Mouse (Mus musculus): Measurements from ENCODE around the gene Npas3.

Gene Npas3

DNA sequence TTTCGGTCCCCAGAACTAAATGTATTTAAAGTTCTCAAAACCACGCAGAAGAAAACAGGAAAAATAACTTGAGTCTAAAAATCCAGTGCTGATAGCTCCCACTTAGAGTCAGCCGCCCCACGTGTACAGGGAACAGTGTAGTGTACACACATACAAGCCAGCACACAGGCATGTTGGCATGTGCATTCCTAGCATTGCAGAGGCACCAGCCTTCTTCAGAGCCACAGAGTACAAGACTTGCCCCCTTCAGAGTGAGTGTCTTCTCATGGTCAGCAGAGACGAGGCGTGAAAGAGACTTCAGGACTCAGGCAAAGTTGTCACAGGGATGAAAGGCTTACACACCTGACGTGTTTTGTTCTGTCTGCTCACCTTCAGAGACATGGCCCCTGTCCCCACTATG is 565.8 kb downstream of the Npas3 start:
- DNase-seq = no peak

- no peak for DNase-seq
Observed at GRCm38 (mm10) chr12:53819982-53820381, 571.5 kb downstream of the Npas3 start.

- no peak for DNase-seq
Observed at GRCm38 (mm10) chr12:53822881-53823280, 574.4 kb downstream of the Npas3 start.

DNA sequence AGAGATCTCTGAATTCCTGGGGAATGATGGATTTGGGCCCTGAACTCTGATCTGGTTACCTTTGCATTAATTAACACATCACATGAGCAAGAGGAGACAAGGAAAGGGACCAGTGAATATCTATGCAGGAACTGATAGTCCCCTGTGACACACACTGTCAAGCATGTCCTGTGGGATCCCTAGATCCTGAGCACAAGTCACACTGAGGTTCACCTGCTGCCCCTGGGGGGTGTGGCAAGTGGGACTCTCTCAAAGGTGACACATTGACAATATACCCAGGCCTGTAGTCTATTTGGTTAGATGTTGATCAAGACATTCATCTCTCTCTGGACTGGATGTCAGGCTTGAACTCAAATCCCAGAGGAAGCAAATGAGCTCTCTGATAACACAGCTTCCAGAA is 576.8 kb downstream of the Npas3 start:
- no peak for DNase-seq

GRCm38 (mm10) chr12:53825898-53826605 is 577.6 kb downstream of the Npas3 start:
- peak in 1 of 2 experiments; percentile 8 for DNase-seq

GRCm38 (mm10) chr12:53826812-53827211 is 578.3 kb downstream of the Npas3 start:
- no peak for DNase-seq

DNA sequence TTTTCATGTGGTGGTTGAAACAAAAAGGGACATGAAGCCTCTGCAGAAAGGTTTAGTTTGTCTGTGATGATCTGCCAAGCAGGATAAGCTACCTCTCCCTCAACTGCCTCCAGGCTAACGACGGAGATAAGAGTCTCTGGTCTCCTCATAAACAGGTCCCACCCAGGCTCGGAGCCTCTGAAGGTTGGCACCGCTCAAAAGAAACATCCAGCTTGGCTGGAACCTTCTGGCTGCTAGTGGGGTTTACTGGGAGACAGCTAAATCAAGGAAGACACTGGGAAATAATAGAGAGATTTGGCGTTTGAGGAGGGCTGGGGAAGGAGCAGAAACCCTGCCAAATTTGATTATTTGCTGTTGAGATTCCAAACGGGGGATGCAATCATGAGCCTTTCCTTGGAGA is 584.1 kb downstream of the Npas3 start:
- DNase-seq = no peak

- DNase-seq = no peak
Observed at GRCm38 (mm10) chr12:53833348-53833747, 584.9 kb downstream of the Npas3 start.

DNA sequence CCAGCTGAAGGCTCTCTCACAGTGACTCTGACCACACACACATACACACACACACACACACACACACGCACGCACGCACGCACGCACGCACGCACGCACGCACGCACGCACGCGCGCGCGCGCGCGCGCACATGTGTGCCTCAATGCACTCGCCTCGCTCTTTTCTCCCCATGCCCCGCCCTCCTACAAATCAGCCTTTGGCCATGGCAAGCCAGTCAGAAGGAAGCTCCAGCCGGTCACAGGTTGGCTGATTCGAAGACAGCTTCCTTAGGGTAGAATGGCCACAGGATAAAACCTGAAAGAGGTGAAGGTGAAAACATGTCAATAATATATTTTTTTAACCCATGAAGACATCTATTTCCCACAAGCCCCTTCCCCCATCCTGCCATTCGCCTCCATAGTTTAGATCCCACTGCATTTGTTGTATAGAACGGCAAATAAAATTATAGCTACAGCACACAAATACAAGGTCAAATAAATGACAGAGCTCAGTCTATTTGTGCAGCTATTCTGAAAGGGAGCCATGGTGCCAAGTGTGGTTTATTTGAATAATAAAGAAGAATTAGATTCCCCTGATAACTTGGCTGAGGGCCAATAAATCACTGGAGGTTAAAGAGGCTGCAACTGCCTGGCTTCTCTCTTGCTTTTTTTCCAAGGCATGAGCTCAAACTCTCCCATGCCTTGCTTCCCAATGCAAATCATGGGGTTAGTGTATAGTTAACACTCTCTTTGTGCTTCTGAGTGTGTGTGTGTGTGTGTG is 587.7 kb downstream of the Npas3 start:
- no peak for DNase-seq

- DNase-seq = no peak
Observed at GRCm38 (mm10) chr12:53837408-53837807, 588.9 kb downstream of the Npas3 start.

DNA sequence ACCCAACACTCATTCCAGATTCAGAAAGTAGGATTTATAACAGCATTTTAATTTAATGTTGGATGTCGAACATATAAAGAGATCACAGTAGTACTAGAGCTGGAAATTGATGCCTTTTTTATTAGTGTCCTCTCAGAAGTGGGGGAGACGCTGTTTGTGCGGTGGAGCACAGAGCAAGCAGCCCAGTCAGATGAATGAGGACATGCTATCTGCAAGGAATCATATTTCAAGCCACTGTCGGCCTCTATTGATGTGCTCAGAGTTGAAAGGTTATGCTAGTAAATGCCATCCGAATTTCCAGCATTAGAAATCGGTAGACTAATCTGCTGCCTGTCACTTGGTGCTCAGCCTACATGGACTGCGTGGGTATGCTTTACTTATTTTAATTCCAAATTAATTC is 590.1 kb downstream of the Npas3 start:
- DNase-seq = no peak

GRCm38 (mm10) chr12:53841928-53842671 is 593.6 kb downstream of the Npas3 start:
- DNase-seq = no peak

DNA sequence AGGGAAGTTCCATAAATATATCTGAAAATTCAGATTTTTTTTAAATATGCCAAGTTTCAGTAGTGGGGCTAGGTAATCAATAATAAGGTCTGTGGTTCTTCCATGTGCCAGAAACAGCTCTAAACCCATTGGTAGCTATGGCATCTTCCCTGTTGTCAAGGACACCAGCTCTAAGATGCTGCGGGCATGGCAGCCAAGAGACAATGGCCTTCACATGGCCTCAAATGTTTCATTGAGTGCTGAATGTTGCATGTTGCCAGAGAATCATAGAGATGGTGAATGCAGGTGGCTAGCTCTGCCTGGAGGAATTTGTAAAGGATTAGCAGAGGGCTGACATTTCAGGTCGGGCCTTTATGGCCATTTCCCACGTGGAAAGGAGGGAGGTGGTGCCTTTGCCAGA is 595.1 kb downstream of the Npas3 start:
- DNase-seq = no peak

GRCm38 (mm10) chr12:53846154-53846665 is 597.7 kb downstream of the Npas3 start:
- no peak for DNase-seq

- DNase-seq = no peak
Observed at GRCm38 (mm10) chr12:53849263-53849662, 600.8 kb downstream of the Npas3 start.

GRCm38 (mm10) chr12:53852432-53852831 is 604.0 kb downstream of the Npas3 start:
- DNase-seq = no peak

GRCm38 (mm10) chr12:53860176-53860575 is 611.7 kb downstream of the Npas3 start:
- DNase-seq = no peak

DNA sequence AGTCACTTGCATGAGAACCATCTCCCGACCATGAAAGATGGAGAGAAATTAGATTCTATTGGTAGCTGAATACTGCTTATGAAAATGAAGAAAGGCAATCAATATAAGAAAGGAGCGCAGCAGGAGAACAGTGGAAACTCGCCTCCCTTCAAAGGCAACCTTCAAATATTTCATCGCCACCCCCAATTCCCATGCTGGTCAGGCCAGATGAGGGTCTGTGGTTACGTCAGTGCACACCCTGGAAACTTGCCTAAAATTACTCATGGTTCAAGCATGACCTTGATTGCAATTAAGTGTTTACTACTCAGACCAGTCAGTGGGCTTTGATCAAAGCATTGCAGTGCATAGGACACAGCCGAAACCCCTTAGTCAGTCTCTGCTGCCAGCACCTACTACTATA is 613.8 kb downstream of the Npas3 start:
- DNase-seq = no peak

GRCm38 (mm10) chr12:53864436-53865136 is 616.1 kb downstream of the Npas3 start:
- no peak for DNase-seq

GRCm38 (mm10) chr12:53865691-53866090 is 617.2 kb downstream of the Npas3 start:
- no peak for DNase-seq

DNA sequence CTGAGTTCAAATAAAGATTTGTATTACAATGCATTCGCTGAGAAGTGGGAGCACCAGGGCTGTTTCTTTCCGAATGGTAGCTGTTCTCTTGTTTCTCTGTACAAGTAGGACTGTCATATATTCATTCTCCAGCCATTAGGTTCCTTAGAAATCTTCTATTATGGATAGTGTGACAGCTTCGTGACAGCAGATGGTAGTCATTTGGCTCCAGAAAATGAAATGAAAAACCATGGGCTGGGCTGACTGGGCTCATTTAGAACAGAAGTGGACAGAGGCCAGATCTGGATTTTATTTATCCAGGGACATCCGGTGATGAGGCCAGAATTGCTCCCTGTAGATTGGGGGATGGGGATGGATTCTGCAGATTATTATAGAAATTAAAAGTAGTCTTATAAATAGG is 621.5 kb downstream of the Npas3 start:
- DNase-seq = no peak

DNA sequence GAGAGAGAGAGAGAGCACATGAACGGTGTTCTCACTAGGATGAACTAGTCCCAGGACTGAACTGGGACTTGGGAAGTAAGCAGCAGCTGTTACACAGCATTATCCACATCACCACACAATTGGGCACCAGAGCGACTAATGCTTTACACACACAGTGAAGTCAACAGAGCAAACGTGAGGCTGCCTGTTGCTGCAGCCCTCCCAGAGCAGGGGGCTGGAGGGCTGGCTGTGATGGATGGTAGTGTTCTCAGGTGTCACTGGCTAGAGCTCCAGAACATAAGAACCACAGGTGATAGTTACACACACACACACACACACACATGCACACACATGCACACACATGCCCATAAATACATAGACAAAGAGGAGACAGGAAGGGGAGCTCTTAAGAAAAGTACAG is 626.7 kb downstream of the Npas3 start:
- DNase-seq = no peak

DNA sequence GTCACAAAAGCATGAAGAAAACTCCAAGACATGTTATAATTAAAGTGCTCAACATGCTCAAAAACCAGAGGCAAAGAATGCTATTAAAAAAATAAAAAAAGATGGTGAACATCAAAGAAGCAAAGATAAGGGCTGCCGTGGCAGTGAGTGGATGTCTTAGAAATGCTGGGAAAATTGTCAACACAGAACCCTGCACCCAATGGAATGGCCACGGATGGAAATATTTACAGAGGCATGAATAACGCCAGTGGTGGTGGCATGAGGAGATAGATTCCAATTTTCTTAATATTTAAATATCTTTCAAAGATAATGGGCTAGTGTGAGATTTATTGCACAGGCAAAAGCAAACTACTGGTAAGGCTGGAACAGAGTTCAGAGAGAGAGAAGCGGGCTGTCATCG is 628.2 kb downstream of the Npas3 start:
- no peak for DNase-seq
